Mouse (Mus musculus): ENCODE results near the gene Tbc1d22a.

DNA sequence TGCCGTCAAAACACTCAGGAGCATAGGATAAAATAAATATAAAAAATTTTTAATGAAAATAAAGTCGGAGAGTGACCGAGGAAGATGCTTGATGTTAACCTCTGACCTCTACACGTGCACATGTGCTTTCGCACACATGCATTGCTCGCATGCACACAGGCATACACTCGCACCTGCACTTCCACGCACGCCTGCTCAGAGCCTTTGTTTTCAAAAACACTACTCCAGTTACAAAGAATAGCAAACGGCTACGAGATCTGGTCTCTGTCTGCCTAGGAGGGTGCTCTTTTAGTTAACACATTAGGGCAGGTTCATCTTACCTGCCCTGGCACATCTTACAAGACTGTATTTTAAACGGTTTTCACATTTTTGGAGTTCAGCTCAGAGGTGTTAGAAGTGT lies 42.9 kb upstream of the Tbc1d22a start:
- TF ChIP-seq CTCF (IDR thresholded peaks at IDR 0.05; ENCODE audit: insufficient read depth, low read length) (no peak), POLR2A (IDR thresholded peaks at IDR 0.05; ENCODE audit: borderline replicate concordance, extremely low read depth, low read depth, low read length) (no peak)
